Mouse (Mus musculus): ENCODE measurements around the gene 5330417H12Rik. TPM values are rescaled to one million over a fixed set of nuclear protein-coding genes. Genes with fewer than 3 reads are reported as not detected.

The 5330417H12Rik gene
- polyA plus RNA-seq, 2 experiments = not detected

DNA sequence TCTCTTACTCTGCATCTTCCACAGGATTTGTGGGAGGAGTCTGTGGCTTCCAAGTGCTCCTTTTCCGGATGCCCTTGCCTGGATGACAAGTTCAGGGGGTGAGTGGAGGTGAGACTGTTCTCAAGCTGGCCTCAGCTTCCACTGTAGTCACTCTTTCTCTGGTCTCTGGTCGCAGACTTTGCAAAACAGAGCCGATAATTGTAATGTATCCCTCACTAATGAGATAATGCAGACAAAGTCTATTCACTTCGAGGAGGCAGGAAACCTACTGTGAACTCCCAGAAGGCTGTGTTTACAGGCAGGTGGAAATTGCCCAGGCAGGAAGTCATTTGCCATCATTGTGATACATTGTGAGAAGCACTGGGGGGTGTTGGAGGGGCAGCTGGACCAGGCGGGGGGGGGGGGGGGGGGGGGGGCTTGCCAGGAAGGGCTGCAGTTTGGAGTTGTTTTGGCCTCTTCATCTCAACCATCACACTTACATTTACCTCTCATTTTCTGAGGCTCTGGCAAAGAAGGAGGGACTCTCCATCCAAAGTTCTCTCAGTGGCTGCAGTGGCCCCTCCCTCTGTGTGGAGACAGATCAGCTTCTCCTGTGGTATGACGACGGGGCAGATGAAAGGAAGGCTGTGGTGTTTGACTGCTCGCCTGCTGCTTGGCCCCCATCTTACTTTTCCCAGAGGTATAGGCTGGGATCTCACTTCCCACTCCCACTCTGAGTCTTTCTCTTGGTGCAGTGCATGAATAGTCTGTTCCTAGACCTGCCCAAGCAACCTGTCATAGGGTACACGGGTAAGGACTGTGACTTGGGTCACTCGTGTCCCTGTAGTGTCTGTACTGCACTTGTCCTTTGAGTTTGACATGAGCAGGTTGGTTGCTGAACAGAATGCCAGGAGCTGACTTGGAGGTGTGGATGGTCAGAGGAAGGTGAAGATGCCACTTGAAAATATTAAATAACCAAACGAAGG lies 6.7 kb downstream of the 5330417H12Rik start:
- TF ChIP-seq EP300 (IDR thresholded peaks at IDR 0.05; ENCODE audit: low read depth) (no peak), CTCF (IDR thresholded peaks at IDR 0.05; ENCODE audit: low read depth) (no peak)
- H3K4me1 ChIP-seq (replicated peaks; ENCODE audit: control insufficient read depth in 2 of 2, insufficient read depth in 2 of 2, low read length in 1 of 2) = peaks cover 0 to 5% of the 10 kb centered on the region in 2 experiments; a peak in 1 of 4 replicates
- no peak for DNase-seq (ENCODE audit: low read depth in 3 of 3, low spot score in 3 of 3)
- ATAC-seq (ENCODE audit: insufficient read depth) = no peak
- no peak overlapping the region for H3K27ac ChIP-seq
- H3K9me3 ChIP-seq (ENCODE audit: control insufficient read depth, low read length) = no peaks in the 10 kb centered on the region
- H3K4me2 ChIP-seq (ENCODE audit: low read depth) = no peak overlapping the region
- WGBS (ENCODE audit: insufficient replicate concordance) = 32% methylated on average over 10 of the region's 11 CpGs
- no peaks in the 10 kb centered on the region for H3K27me3 ChIP-seq (ENCODE audit: control insufficient read depth, insufficient read depth, low read length)
- no peak overlapping the region for H3K4me3 ChIP-seq (ENCODE audit: insufficient read depth in 1 of 2, low read depth in 2 of 2, low read length in 2 of 2)
- no peaks in the 10 kb centered on the region for H3K36me3 ChIP-seq (replicated peaks; ENCODE audit: control insufficient read depth, insufficient read depth, low read depth)
- no peak overlapping the region for H3K9ac ChIP-seq (replicated peaks)

- DNase-seq (ENCODE audit: low read depth in 3 of 3, low spot score in 3 of 3) = no peak
- no peak overlapping the region for H3K4me2 ChIP-seq (ENCODE audit: low read depth)
- no peaks in the 10 kb centered on the region for H3K27me3 ChIP-seq (ENCODE audit: control insufficient read depth, insufficient read depth, low read length)
- no peaks in the 10 kb centered on the region for H3K36me3 ChIP-seq (replicated peaks; ENCODE audit: control insufficient read depth, insufficient read depth, low read depth)
- 29% methylated on average over 5 of the region's 5 CpGs for WGBS (ENCODE audit: insufficient replicate concordance)
- no peak overlapping the region for H3K4me3 ChIP-seq (ENCODE audit: insufficient read depth in 1 of 2, low read depth in 2 of 2, low read length in 2 of 2)
- H3K27ac ChIP-seq = no peak overlapping the region
- peaks cover 0 to 3% of the 10 kb centered on the region in 2 experiments; a peak in 1 of 4 replicates for H3K4me1 ChIP-seq (replicated peaks; ENCODE audit: control insufficient read depth in 2 of 2, insufficient read depth in 2 of 2, low read length in 1 of 2)
- H3K9me3 ChIP-seq (ENCODE audit: control insufficient read depth, low read length) = no peaks in the 10 kb centered on the region
- TF ChIP-seq CTCF (IDR thresholded peaks at IDR 0.05; ENCODE audit: low read depth) (no peak), EP300 (IDR thresholded peaks at IDR 0.05; ENCODE audit: low read depth) (no peak)
- no peak for ATAC-seq (ENCODE audit: insufficient read depth)
- H3K9ac ChIP-seq (replicated peaks) = no peak overlapping the region
These were observed 14.1 kb downstream of the 5330417H12Rik start for GRCm38 (mm10) chr7:107610880-107611279.

- 55% methylated on average over 2 of the region's 2 CpGs for WGBS (ENCODE audit: insufficient replicate concordance)
- no peak overlapping the region for H3K27ac ChIP-seq
- no peak overlapping the region for H3K4me3 ChIP-seq (ENCODE audit: insufficient read depth in 1 of 2, low read depth in 2 of 2, low read length in 2 of 2)
- H3K9ac ChIP-seq (replicated peaks) = no peak overlapping the region
- no peak for ATAC-seq (ENCODE audit: insufficient read depth)
- no peaks in the 10 kb centered on the region for H3K36me3 ChIP-seq (replicated peaks; ENCODE audit: control insufficient read depth, insufficient read depth, low read depth)
- peaks cover 0 to 3% of the 10 kb centered on the region in 2 experiments; a peak in 1 of 4 replicates for H3K4me1 ChIP-seq (replicated peaks; ENCODE audit: control insufficient read depth in 2 of 2, insufficient read depth in 2 of 2, low read length in 1 of 2)
- DNase-seq (ENCODE audit: low read depth in 3 of 3, low spot score in 3 of 3) = no peak
- H3K4me2 ChIP-seq (ENCODE audit: low read depth) = no peak overlapping the region
- TF ChIP-seq CTCF (IDR thresholded peaks at IDR 0.05; ENCODE audit: low read depth) (no peak), EP300 (IDR thresholded peaks at IDR 0.05; ENCODE audit: low read depth) (no peak)
- H3K27me3 ChIP-seq (ENCODE audit: control insufficient read depth, insufficient read depth, low read length) = no peaks in the 10 kb centered on the region
- no peaks in the 10 kb centered on the region for H3K9me3 ChIP-seq (ENCODE audit: control insufficient read depth, low read length)
These were observed 15.2 kb downstream of the 5330417H12Rik start for GRCm38 (mm10) chr7:107609622-107610255.

- Histone ChIP-seq H3K4me1 (replicated peaks; ENCODE audit: control insufficient read depth in 2 of 2, insufficient read depth in 2 of 2, low read length in 1 of 2) (peaks cover 0 to 3% of the 10 kb centered on the region in 2 experiments; a peak in 1 of 4 replicates), H3K9me3 (ENCODE audit: control insufficient read depth, low read length) (no peaks in the 10 kb centered on the region), H3K27ac (no peak overlapping the region), H3K9ac (replicated peaks) (no peak overlapping the region), H3K27me3 (ENCODE audit: control insufficient read depth, insufficient read depth, low read length) (no peaks in the 10 kb centered on the region), H3K4me2 (ENCODE audit: low read depth) (no peak overlapping the region), H3K4me3 (ENCODE audit: insufficient read depth in 1 of 2, low read depth in 2 of 2, low read length in 2 of 2) (no peak overlapping the region), H3K36me3 (replicated peaks; ENCODE audit: control insufficient read depth, insufficient read depth, low read depth) (no peaks in the 10 kb centered on the region)
- ATAC-seq (ENCODE audit: insufficient read depth) (no peak), DNase-seq (ENCODE audit: low read depth in 3 of 3, low spot score in 3 of 3) (no peak)
- 46% methylated on average over 1 of the region's 1 CpGs for WGBS (ENCODE audit: insufficient replicate concordance)
- TF ChIP-seq EP300 (IDR thresholded peaks at IDR 0.05; ENCODE audit: low read depth) = no peak
- no peak for TF ChIP-seq CTCF (IDR thresholded peaks at IDR 0.05; ENCODE audit: low read depth)
These were observed 17.2 kb downstream of the 5330417H12Rik start for GRCm38 (mm10) chr7:107607766-107608165.

DNA sequence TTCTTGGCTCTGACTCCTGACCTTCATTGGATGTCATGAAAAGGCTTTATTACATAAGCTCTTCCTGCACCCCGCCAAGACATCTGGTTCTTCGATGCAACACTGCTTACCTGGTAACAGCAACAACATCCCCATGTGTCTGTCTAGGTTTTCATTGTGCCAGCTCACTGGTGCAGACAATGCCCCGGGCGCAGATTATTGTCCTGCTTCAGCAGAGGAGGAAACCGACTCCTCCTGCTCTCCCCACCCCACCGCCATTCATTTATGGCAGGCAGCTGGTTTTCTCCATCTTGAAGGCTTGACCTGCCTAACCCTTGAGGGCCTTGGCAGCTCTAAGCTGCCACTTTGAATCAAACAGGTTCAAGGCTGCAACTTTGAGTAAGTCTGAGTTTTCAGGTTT lies 22.0 kb downstream of the 5330417H12Rik start:
- peaks cover 0 to 2% of the 10 kb centered on the region in 2 experiments; a peak in 2 of 4 replicates for H3K4me1 ChIP-seq (replicated peaks; ENCODE audit: control insufficient read depth in 2 of 2, insufficient read depth in 2 of 2, low read length in 1 of 2)
- TF ChIP-seq EP300 (IDR thresholded peaks at IDR 0.05; ENCODE audit: low read depth) (no peak), CTCF (IDR thresholded peaks at IDR 0.05; ENCODE audit: low read depth) (no peak)
- no peak overlapping the region for H3K9ac ChIP-seq (replicated peaks)
- no peak overlapping the region for H3K4me3 ChIP-seq (ENCODE audit: insufficient read depth in 1 of 2, low read depth in 2 of 2, low read length in 2 of 2)
- DNase-seq (ENCODE audit: low read depth in 3 of 3, low spot score in 3 of 3) (no peak), ATAC-seq (ENCODE audit: insufficient read depth) (no peak)
- no peak overlapping the region for H3K27ac ChIP-seq
- H3K36me3 ChIP-seq (replicated peaks; ENCODE audit: control insufficient read depth, insufficient read depth, low read depth) = no peaks in the 10 kb centered on the region
- H3K27me3 ChIP-seq (ENCODE audit: control insufficient read depth, insufficient read depth, low read length) = no peaks in the 10 kb centered on the region
- no peak overlapping the region for H3K4me2 ChIP-seq (ENCODE audit: low read depth)
- 67% methylated on average over 6 of the region's 6 CpGs for WGBS (ENCODE audit: insufficient replicate concordance)
- H3K9me3 ChIP-seq (ENCODE audit: control insufficient read depth, low read length) = no peaks in the 10 kb centered on the region
